Mouse (Mus musculus) liver, adult 2 months (tissue): ENCODE measurements around the gene Cct3.
"Not testable (repeated sequence)": the region's sequence is repeated elsewhere in the genome, so short reads cannot be mapped to it uniquely, and the experiment has no call there.

ENCODE experiments used
- CTCF ChIP-seq: fragments of 200-500 bp; IDR thresholded peaks from 2 replicates; pipeline ENCODE4 v1.5.1; 2011; ENCODE audit warnings: low read depth, low read length, control low read depth
- POLR2A ChIP-seq: fragments of 200-500 bp; IDR thresholded peaks from 2 replicates; pipeline ENCODE4 v1.6.1; 2011; ENCODE audit warnings: low read length, control low read depth; ENCODE audit not compliant: insufficient read depth; ENCODE audit errors: extremely low read depth

DNA sequence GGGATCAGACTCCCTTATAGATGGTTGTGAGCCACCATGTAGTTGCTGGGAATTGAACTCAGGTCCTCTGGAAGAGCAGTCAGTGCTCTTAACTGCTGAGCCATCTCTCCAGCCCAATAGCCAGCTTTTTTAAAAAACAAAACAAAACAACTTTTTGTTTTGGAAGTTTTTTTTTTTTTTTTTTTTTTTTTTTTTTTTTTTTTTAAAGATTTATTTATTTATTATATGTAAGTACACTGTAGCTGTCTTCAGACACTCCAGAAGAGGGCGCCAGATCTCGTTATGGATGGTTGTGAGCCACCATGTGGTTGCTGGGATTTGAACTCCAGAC, 11.4 kb upstream of the Cct3 start:
- not testable (repeated sequence) for TF ChIP-seq POLR2A, CTCF
